Mouse (Mus musculus) Patski (cell line): ENCODE measurements around the gene Gm45234. TPM values are rescaled to one million over a fixed set of nuclear protein-coding genes. Genes with fewer than 3 reads are reported as not detected.
A peak's percentile ranks its signal among the peaks of the same experiment; 100 is the strongest.

Source experiments
- ATAC-seq: fragments of 100-300 bp; one replicate; pipeline ENCODE4 v1.8.0; 2021
- CTCF ChIA-PET: fragments of 350-600 bp; sonication (Branson Sonifier 250); formaldehyde crosslinking; loops from one replicate; lab custom pipeline; 2022; ENCODE audit warnings: inconsistent platforms; lab: Charles Lee
- POLR2A ChIA-PET: fragments of 350-600 bp; sonication (Branson Sonifier 250); formaldehyde crosslinking; loops from one replicate; lab custom pipeline; 2022; ENCODE audit warnings: antibody characterized with exemption, inconsistent platforms; lab: Charles Lee
- DNase-seq: peaks from one replicate; pipeline ENCODE4 v3.0.0-alpha.2; 2011; ENCODE audit warnings: low read depth, low spot score
- H3K27me3 ChIP-seq: fragments of 371-371 bp; one replicate; pipeline ENCODE4 v1.5.1; 2021
- CTCF ChIP-seq: fragments of 100-300 bp; IDR thresholded peaks from one replicate; pipeline ENCODE4 v1.5.1; 2021
- in situ Hi-C: fragments of 300-500 bp; cut with MboI; formaldehyde crosslinking; loops from 3 replicates; pipeline ENCODE4 v1.11.1; 2018; ENCODE audit warnings: low pct_unique_long_range_greater_than_20kb, mixed read lengths
- polyA plus RNA-seq: library from polyadenylated mRNA; unstranded; gene quantifications from one replicate; pipeline ENCODE4 v1.2.3, GENCODE M21; 2021

The Gm45234 gene
- polyA plus RNA-seq, 1 experiment from 2014 or later: 0.82 TPM

- DNase-seq (no peak), ATAC-seq (no peak)
- in situ Hi-C loops: loop anchor here (25.0 kb wide), 1 partner anchor 281 kb away; the partner anchor contains the start of gene C1rl
- ChIA-PET POLR2A (no interaction called here), CTCF (no interaction called here)
- H3K27me3 ChIP-seq: no peaks in the 10 kb centered on the region
- TF ChIP-seq CTCF: no peak
These were observed 12.3 kb upstream of the Gm45234 start for GRCm38 (mm10) chr6:124767920-124768703.

- ChIA-PET POLR2A (no interaction called here), CTCF (no interaction called here)
- in situ Hi-C loops: loop anchor here (25.0 kb wide), 1 partner anchor 280 kb away; the partner anchor contains the start of gene C1rl
- ATAC-seq (no peak), DNase-seq (no peak)
- no peak for TF ChIP-seq CTCF
- H3K27me3 ChIP-seq: no peaks in the 10 kb centered on the region
These were observed 11.7 kb upstream of the Gm45234 start for GRCm38 (mm10) chr6:124767536-124767919.

GRCm38 (mm10) chr6:124765951-124766350 is 10.1 kb upstream of the Gm45234 start:
- no peaks in the 10 kb centered on the region for H3K27me3 ChIP-seq
- ChIA-PET CTCF (no interaction called here), POLR2A (no interaction called here)
- DNase-seq (no peak), ATAC-seq (no peak)
- no peak for TF ChIP-seq CTCF
- in situ Hi-C loops: loop anchor here (25.0 kb wide), 1 partner anchor 279 kb away; the partner anchor contains the start of gene C1rl

- DNase-seq: peak; percentile 61
- ChIA-PET CTCF (interaction anchor here (0.9 to 3.2 kb wide), 17 partner anchors 14 to 122 kb away, joined by 3 to 19 read pairs (median 4); partner anchors contain the start of genes Emg1, Grcc10, Lpcat3 and Lrrc23), POLR2A (interaction anchor here (0.6 to 3.5 kb wide), 8 partner anchors 15 to 1885 kb away, joined by 3 to 25 read pairs (median 3); partner anchors contain the start of gene Necap1)
- H3K27me3 ChIP-seq: no peaks in the 10 kb centered on the region
- in situ Hi-C loops: loop anchor here (25.0 kb wide), 1 partner anchor 272 kb away; the partner anchor contains the start of gene C1rl
- peak; percentile 23 for ATAC-seq
- TF ChIP-seq CTCF: no peak
These were observed 3.4 kb upstream of the Gm45234 start for GRCm38 (mm10) chr6:124759259-124759658.

- no peak for TF ChIP-seq CTCF
- ChIA-PET POLR2A (interaction anchor here (0.6 to 3.5 kb wide), 9 partner anchors 14 to 1885 kb away, joined by 3 to 25 read pairs (median 3); partner anchors contain the start of gene Necap1), CTCF (interaction anchor here (0.9 to 3.2 kb wide), 18 partner anchors 14 to 121 kb away, joined by 3 to 19 read pairs (median 4); partner anchors contain the start of genes Emg1, Grcc10, Lpcat3 and Lrrc23)
These were observed 3.0 kb upstream of the Gm45234 start for GRCm38 (mm10) chr6:124758849-124759232.

GRCm38 (mm10) chr6:124757909-124758848 is 2.4 kb upstream of the Gm45234 start:
- in situ Hi-C loops: loop anchor here (25.0 kb wide), 1 partner anchor 271 kb away; the partner anchor contains the start of gene C1rl
- ATAC-seq (no peak), DNase-seq (no peak)
- ChIA-PET POLR2A (interaction anchor here (0.6 to 3.5 kb wide), 8 partner anchors 14 to 1884 kb away, joined by 3 to 25 read pairs (median 4); partner anchors contain the start of genes Grcc10 and Necap1), CTCF (interaction anchor here (1.0 to 3.2 kb wide), 9 partner anchors 13 to 95 kb away, joined by 3 to 19 read pairs (median 4); partner anchors contain the start of genes Grcc10 and Lpcat3)
- TF ChIP-seq CTCF: no peak
- no peaks in the 10 kb centered on the region for H3K27me3 ChIP-seq

More at GRCm38 (mm10) chr6:124758849-124759232, 3.0 kb upstream of the Gm45234 start:
- in situ Hi-C loops: loop anchor here (25.0 kb wide), 1 partner anchor 272 kb away; the partner anchor contains the start of gene C1rl
- ATAC-seq: no peak
- DNase-seq: no peak
- H3K27me3 ChIP-seq: no peaks in the 10 kb centered on the region

- no peaks in the 10 kb centered on the region for H3K27me3 ChIP-seq
- no peak for DNase-seq
- TF ChIP-seq CTCF: no peak
- in situ Hi-C loops: loop anchor here (25.0 kb wide), 1 partner anchor 270 kb away; the partner anchor contains the start of gene C1rl
- ChIA-PET CTCF (interaction anchor here (1.0 to 3.2 kb wide), 5 partner anchors 13 to 48 kb away, joined by 3 to 19 read pairs (median 7); partner anchors contain the start of gene Grcc10), POLR2A (interaction anchor here (0.6 to 3.5 kb wide), 6 partner anchors 13 to 63 kb away, joined by 3 to 25 read pairs (median 6); partner anchors contain the start of gene Grcc10)
- no peak for ATAC-seq
These were observed 1.6 kb upstream of the Gm45234 start for GRCm38 (mm10) chr6:124757351-124757880.

GRCm38 (mm10) chr6:124756652-124757350 is 980 bp upstream of the Gm45234 start:
- in situ Hi-C loops: loop anchor here (25.0 kb wide), 1 partner anchor 270 kb away; the partner anchor contains the start of gene C1rl
- ChIA-PET POLR2A (interaction anchor here (0.6 to 3.5 kb wide), 6 partner anchors 10 to 63 kb away, joined by 3 to 25 read pairs (median 6); partner anchors contain the start of gene Grcc10), CTCF (interaction anchor here (3.2 kb wide), 1 partner anchor 12 kb away, joined by 19 read pairs; no protein-coding TSS in a partner anchor)
- peak; percentile 49 for ATAC-seq
- no peaks in the 10 kb centered on the region for H3K27me3 ChIP-seq
- no peak for DNase-seq
- TF ChIP-seq CTCF: no peak
